Mouse (Mus musculus) spleen, adult 2 months (tissue): ENCODE results near the gene Etv6.

Experiments
- CTCF ChIP-seq: fragments of 200-500 bp; IDR thresholded peaks from 2 replicates; pipeline ENCODE4 v1.5.1; 2011; ENCODE audit warnings: mild to moderate bottlenecking, inconsistent platforms; ENCODE audit not compliant: insufficient read depth, insufficient read length, insufficient replicate concordance; ENCODE audit errors: extremely low read depth
- POLR2A ChIP-seq: fragments of 200-500 bp; IDR thresholded peaks from 2 replicates; pipeline ENCODE4 v1.6.1; 2011; ENCODE audit warnings: low read depth, low read length, inconsistent platforms

GRCm38 (mm10) chr6:134115219-134115968 lies 79.9 kb downstream of the Etv6 start:
- no peak for TF ChIP-seq POLR2A
- TF ChIP-seq CTCF, result no peak
